Mouse (Mus musculus) granulocyte monocyte progenitor cell, adult 5-6 weeks (primary cell): ENCODE measurements around the gene Vmn2r93. TPM values are rescaled to one million over a fixed set of nuclear protein-coding genes. Genes with fewer than 3 reads are reported as not detected.

Experiments used
- ATAC-seq: replicated peaks from 2 replicates; pipeline ENCODE4 v1.8.0; 2016; ENCODE audit warnings: mild to moderate bottlenecking, moderate TSS enrichment, inconsistent platforms; ENCODE audit not compliant: poor library complexity, severe bottlenecking
- total RNA-seq, 2 experiments: library from RNA; stranded (forward) in 1 of 2; stranded (reverse) in 1 of 2; fragments of 200-712, 200-1000 nt in 1 of 2; fragments of >200 nt in 1 of 2; fragmentation: Nextera tagmentation in 1 of 2; gene quantifications; 2 replicates each; pipeline ENCODE4 v1.2.3; 2014 to 2017

Gene Vmn2r93
- total RNA-seq (2014; fragmentation: Nextera tagmentation) = not detected in 2 replicates
- not detected in 2 replicates for total RNA-seq (2017)

DNA sequence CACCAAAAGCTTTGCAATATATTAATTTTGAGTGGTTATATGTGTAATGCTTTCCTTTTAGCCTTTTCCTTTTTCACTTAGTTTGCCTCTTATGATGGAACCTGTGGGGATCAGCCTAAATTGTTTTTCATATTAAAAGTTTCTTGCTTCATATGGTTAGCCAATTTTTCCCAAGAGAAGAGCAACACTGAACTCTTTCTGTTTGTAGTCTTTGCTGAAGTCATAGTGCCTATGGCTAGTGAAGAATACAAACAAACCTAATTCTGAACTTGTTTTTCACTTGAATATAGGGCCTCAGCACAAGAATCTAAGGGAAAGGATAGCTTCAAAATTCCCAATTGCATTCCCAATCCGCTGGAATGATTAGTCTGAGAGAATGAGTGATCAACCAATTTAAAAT is at the start of gene Vmn2r93:
Vmn2r93 (plus strand) TSS at position 301 of the 400 bp plus-strand sequence.
- no peak for ATAC-seq

DNA sequence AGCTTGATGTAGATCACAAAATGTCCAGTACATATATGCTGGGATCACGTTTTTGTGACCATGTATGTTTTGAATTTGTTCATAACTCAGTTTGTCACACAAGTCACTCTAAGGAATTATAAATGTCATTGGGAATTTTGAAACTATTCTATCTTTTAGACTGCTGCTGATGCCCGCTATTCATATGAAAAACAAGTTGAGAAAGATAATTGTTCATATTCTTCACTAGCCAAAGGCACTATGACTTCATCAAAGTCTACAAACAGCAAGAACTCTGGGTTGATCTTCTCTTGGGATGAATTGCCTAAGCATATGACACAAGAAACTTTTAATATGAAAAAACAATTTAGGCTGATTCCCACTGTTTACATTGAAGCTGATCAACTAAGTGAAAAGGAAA is 20.2 kb upstream of the Vmn2r93 start, which contains the start of gene Vmn2r94:
Vmn2r94 (minus strand) TSS at position 101 of the 400 bp plus-strand sequence.
- no peak for ATAC-seq

DNA sequence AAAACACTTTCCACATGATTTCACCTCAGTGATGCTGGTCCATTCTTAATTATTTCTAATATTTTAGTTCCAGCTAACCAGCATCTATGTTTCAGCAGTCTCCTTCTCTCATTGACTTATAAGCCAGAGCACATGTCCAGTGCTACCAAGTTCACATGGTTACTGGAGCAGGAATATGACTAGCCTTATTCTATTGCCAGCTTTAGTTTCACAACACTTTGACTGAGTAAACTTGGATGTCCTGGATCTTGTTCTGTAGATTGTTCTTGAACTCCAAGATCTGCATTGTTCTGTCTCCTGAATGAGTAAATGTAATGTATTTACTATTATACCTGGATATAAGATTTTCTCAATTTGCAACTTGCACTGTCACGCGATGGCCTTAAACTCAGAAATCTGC is 25.1 kb downstream of the Vmn2r93 start:
- ATAC-seq = no peak

DNA sequence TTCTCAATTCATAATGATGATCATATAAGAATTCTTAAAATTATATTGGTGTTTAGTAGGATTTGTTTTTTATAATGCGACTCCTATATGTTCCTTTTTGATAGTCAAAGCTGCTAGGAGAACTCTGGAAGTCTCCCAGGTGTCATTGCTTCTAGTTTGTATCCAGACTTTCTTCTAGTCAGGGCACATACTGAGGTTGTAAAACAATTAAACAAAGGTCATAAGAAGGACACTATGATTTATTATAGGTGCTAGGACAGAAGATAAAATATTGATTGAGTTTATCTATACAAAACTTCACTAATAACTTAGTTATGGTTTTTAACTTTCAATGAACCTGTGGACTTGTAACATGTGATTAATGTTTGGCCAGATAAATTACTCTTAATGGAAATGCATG is 62.1 kb downstream of the Vmn2r93 start:
- ATAC-seq = no peak

DNA sequence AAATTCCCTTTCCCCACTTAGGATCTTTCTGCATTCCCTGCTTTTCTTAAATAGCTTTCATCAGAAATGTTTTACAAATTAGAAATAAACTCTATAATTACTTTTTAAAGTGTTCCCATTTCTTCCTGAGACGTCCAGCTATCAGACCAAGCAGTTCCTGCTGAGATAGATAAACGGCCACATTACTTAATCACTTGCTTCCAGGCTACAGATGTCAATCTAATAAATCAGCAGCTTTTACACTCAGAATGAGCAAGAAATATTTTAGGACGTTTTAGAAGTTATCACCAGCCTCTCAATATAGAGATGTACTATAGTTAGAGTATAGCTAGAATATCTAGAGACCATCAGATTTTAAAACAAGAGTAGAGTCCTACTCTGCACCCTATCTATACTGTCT is 62.7 kb downstream of the Vmn2r93 start:
- ATAC-seq = no peak

Other genes starting within 250 kb of the Vmn2r93 start
- gene Vmn2r124, start 248.7 kb upstream of the Vmn2r93 start, total RNA-seq (2014; fragmentation: Nextera tagmentation) = not detected in 2 replicates
- gene Vmn2r124, start 248.7 kb upstream of the Vmn2r93 start, total RNA-seq (2017) = not detected in 2 replicates
- gene Vmn2r91, start 213.1 kb upstream of the Vmn2r93 start, total RNA-seq (2014; fragmentation: Nextera tagmentation) = not detected in 2 replicates
- gene Vmn2r91, start 213.1 kb upstream of the Vmn2r93 start, total RNA-seq (2017) = not detected in 2 replicates
- not detected in 2 replicates for gene Vmn2r92, start 146.2 kb upstream of the Vmn2r93 start, total RNA-seq (2014; fragmentation: Nextera tagmentation)
- gene Vmn2r92, start 146.2 kb upstream of the Vmn2r93 start, total RNA-seq (2017) = not detected in 2 replicates
- gene Vmn2r94, start 20.3 kb upstream of the Vmn2r93 start, total RNA-seq (2014; fragmentation: Nextera tagmentation) = not detected in 2 replicates
- gene Vmn2r94, start 20.3 kb upstream of the Vmn2r93 start, total RNA-seq (2017) = not detected in 2 replicates
- gene Vmn2r95, start 126.0 kb downstream of the Vmn2r93 start, total RNA-seq (2014; fragmentation: Nextera tagmentation) = not detected in 2 replicates
- not detected in 2 replicates for gene Vmn2r95, start 126.0 kb downstream of the Vmn2r93 start, total RNA-seq (2017)